Mouse (Mus musculus) midbrain, embryonic 16.5 days (tissue): ENCODE data around the gene Sema6d. TPM values are rescaled to one million over a fixed set of nuclear protein-coding genes. Genes with fewer than 3 reads are reported as not detected.
A peak's percentile ranks its signal among the peaks of the same experiment; 100 is the strongest.

Experiments
- ATAC-seq: fragments of 200-750 bp; cut with Nextera tagmentation; 2 replicates; pipeline ENCODE4 v1.8.0; 2017; ENCODE audit warnings: moderate TSS enrichment
- H3K27ac ChIP-seq: fragments of 300-500 bp; sonication (generic); 2 replicates; pipeline ENCODE4 v1.5.1; 2014; ENCODE audit warnings: mild to moderate bottlenecking, low read length, mixed read lengths
- H3K27me3 ChIP-seq: fragments of 300-500 bp; sonication (generic); 2 replicates; pipeline ENCODE4 v1.6.1; 2014; ENCODE audit warnings: low read depth, low read length, mixed read lengths; ENCODE audit not compliant: control insufficient read depth, insufficient read depth
- H3K36me3 ChIP-seq: fragments of 300-500 bp; sonication (generic); 2 replicates; pipeline ENCODE4 v1.6.1; 2014; ENCODE audit warnings: mild to moderate bottlenecking, low read length, moderate library complexity, mixed read lengths; ENCODE audit not compliant: control insufficient read depth, insufficient read depth
- H3K4me1 ChIP-seq: fragments of 300-500 bp; sonication (generic); 2 replicates; pipeline ENCODE4 v1.6.1; 2014; ENCODE audit warnings: mild to moderate bottlenecking, low read length, mixed read lengths; ENCODE audit not compliant: control insufficient read depth, insufficient read depth
- H3K4me2 ChIP-seq: fragments of 300-500 bp; sonication (generic); 2 replicates; pipeline ENCODE4 v1.6.1; 2014; ENCODE audit warnings: mild to moderate bottlenecking, low read length, mixed read lengths
- H3K4me3 ChIP-seq: fragments of 300-500 bp; sonication (generic); 2 replicates; pipeline ENCODE4 v1.5.1; 2014; ENCODE audit warnings: low read depth, mild to moderate bottlenecking, low read length, moderate library complexity, mixed read lengths
- H3K9ac ChIP-seq: fragments of 300-500 bp; sonication (generic); 2 replicates; pipeline ENCODE4 v1.6.1; 2014; ENCODE audit warnings: low read depth, low read length, mixed read lengths
- H3K9me3 ChIP-seq: fragments of 300-500 bp; sonication (generic); replicated peaks from 2 replicates; pipeline ENCODE4 v1.6.1; 2014; ENCODE audit warnings: mild to moderate bottlenecking, low read length, mixed read lengths; ENCODE audit not compliant: control insufficient read depth, poor library complexity, severe bottlenecking
- WGBS: fragments of 180-500 bp; shearing (Covaris S2); extraction: QIAGEN DNeasy Blood & Tissue Kit; methylation state at CpG from one replicate; pipeline ENCODE4 v1.1.7; 2014; 5-methylcytosine and 5-hydroxymethylcytosine counted together
- polyA plus RNA-seq: library from polyadenylated mRNA; unstranded; fragments of >200 nt; fragmentation: Nextera tagmentation; extraction: Ambion mirVana; gene quantifications from 2 replicates; pipeline ENCODE4 v1.2.1, GENCODE M21; 2015

Sema6d gene
- polyA plus RNA-seq, 1 experiment from 2014 or later, result 31.8 TPM

DNA sequence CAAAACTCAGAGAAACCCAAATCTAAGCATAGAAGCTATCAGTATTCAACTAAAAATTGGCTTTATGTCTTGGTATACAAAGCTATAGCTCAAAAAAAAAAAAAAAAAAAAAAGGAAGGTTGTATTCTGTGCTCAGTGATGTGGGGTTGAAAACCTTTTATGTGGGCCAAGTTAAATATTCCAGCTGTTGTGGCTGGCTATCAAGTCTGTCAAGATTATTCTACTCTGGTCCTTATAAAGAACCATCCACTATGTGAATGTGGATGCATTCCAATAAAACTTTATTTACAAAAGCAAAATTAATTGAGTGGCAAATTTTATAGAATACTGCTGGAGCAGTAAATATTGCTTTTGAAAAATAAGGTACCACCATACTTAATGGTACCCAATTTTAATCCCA is 388.1 kb downstream of the Sema6d start:
- no peaks in the 10 kb centered on the region for H3K9me3 ChIP-seq
- no peak overlapping the region for H3K4me3 ChIP-seq
- H3K9ac ChIP-seq, result no peak overlapping the region
- H3K4me1 ChIP-seq, result peaks cover 4% of the 10 kb centered on the region
- ATAC-seq, result no peak
- H3K36me3 ChIP-seq, result no peaks in the 10 kb centered on the region
- H3K27ac ChIP-seq, result no peak overlapping the region
- no peak overlapping the region for H3K4me2 ChIP-seq
- H3K27me3 ChIP-seq, result no peaks in the 10 kb centered on the region

DNA sequence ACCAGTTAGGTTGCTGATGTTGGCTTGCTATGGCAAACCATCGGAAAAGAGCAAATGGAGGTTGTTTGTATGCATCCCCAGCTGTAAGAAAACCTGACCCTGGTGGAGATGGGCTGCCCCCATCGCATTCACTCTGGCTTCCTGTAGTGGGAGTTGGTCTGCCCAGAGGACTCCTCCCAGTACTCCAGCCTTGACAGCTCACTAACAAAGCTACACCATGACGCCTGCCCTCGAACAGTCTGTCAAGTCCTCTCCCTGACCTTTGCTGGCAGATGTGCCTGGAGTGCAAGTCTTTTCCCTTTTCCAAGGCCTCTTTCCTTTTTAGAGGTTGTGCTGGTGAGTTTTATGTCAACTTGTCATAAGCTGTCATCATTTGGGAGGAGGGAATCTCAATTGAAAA is 388.8 kb downstream of the Sema6d start:
- H3K9ac ChIP-seq, result no peak overlapping the region
- H3K27ac ChIP-seq, result no peak overlapping the region
- H3K27me3 ChIP-seq, result no peaks in the 10 kb centered on the region
- no peaks in the 10 kb centered on the region for H3K9me3 ChIP-seq
- H3K4me1 ChIP-seq, result no peaks in the 10 kb centered on the region; the same call in 1 of the 2 replicates
- no peak overlapping the region for H3K4me2 ChIP-seq
- H3K4me3 ChIP-seq, result no peak overlapping the region
- 91% methylated on average over 4 of the region's 4 CpGs for WGBS
- ATAC-seq, result no peak
- no peaks in the 10 kb centered on the region for H3K36me3 ChIP-seq

DNA sequence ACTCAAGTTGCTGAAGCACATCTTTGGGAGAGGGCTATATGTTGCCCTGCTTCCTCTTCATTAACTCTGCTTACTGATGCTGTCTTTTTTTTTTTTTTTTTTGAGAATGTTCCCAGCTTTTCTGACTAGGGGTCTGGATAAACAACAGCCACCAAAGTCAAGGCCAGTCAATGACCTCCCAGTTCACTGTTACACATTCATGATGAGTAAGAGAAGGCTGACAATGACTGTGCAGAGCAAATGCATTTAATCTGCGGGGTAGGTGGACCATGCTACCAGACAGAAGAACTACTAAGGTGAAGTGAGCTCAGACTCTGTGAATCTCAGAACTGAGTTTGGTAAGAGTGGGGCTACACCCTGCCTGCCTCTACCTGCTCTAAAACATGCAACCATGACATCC is 396.0 kb downstream of the Sema6d start:
- Histone ChIP-seq H3K4me1 (0 out of 2 replicates have a peak, but pooled peaks cover 3% of the 10 kb centered on the region), H3K4me3 (no peak overlapping the region), H3K4me2 (no peak overlapping the region), H3K9ac (no peak overlapping the region), H3K9me3 (no peaks in the 10 kb centered on the region), H3K36me3 (no peaks in the 10 kb centered on the region), H3K27ac (no peak overlapping the region), H3K27me3 (0 out of 2 replicates have a peak, but pooled peaks cover 3% of the 10 kb centered on the region)
- no peak for ATAC-seq
- 93% methylated on average over 1 of the region's 1 CpGs for WGBS

DNA sequence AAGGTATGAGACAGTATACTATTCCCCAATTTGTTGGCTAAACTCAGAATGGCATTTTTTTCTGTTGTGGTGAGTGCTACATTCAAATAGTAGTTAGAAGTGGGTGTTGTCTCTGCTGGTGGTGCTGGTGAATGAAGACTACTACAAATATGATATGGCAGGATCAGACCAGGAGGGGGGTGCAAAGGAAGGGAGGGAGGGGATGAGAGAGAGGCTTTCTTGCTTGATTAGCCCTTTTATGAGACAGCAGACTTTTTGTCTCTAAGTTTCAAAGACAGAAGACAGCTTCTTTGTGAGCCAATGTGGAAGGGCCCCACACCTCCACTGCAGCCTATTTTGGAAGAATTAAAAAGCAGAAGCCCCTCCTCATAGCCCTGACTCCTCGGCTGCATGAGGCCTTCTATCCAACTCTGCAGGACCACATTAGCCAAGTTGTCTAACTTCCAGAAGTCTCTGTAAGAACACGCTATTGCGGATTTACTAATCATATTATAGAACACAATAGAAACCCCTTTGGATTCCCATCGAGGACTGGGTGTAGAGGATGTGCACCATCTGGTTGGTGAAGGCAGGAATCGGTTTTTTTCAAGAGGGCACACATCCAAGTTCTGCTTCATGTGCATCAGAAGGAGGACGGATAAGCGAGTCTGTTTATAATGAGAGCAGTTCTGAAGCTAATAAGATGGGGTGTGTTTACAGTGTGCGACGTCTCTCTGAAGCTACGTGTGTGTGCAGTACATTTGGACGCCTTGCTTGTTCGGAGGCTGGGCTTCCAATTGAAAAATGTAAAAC is 400.4 kb downstream of the Sema6d start:
- Histone ChIP-seq H3K36me3 (no peaks in the 10 kb centered on the region), H3K4me3 (no peak overlapping the region), H3K9ac (no peak overlapping the region), H3K27ac (no peak overlapping the region), H3K4me1 (0 out of 2 replicates have a peak, but pooled peaks cover 3% of the 10 kb centered on the region), H3K4me2 (no peak overlapping the region), H3K27me3 (0 out of 2 replicates have a peak, but pooled peaks cover 3% of the 10 kb centered on the region), H3K9me3 (no peaks in the 10 kb centered on the region)
- ATAC-seq, result peak; percentile 58
- 32% methylated on average over 12 of the region's 12 CpGs for WGBS

DNA sequence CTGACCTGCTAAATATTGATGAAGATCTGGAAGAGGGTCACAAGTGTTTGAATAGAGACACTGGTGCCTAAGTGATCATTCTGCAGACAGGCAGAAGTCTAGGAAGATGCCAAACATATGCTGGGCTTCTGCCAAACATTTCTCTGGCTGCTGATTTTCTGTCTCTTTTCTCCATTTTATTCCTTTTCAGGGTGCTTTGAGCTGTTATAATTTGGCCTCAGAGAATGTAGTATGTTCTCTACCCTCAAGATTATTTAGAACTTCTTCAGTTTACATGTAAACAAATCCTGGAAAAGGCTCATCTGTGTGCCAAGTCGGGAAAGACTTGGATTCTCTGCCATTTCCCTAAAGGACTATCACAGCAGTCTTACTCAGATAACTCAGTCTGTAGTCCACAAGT is 406.0 kb downstream of the Sema6d start:
- Histone ChIP-seq H3K9me3 (no peaks in the 10 kb centered on the region), H3K36me3 (no peaks in the 10 kb centered on the region), H3K9ac (no peak overlapping the region), H3K4me1 (no peaks in the 10 kb centered on the region), H3K4me2 (no peak overlapping the region), H3K4me3 (no peak overlapping the region), H3K27ac (no peak overlapping the region), H3K27me3 (no peaks in the 10 kb centered on the region; the same call in 1 of the 2 replicates)
- 74% methylated on average over 1 of the region's 1 CpGs for WGBS
- no peak for ATAC-seq

DNA sequence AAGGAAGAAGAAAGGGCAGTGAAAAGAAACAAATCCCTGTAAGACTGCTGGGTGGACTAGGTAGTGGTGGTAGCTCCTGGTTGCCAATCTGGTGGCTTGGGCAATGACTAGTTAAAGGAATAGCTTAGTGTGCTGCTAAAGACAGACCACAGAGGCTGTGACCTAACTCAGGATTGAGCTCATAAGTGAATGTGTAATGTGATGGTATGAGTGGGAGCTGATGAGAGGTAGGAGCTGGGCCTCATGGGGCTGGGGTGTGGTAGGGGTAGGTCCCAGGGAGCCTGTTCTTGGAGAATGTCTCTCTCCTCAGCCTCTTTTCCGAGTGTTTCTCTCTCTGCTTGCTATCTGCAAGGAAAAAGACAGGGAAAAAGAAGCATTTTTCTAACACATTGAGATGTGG is 409.9 kb downstream of the Sema6d start:
- Histone ChIP-seq H3K9ac (no peak overlapping the region), H3K4me3 (no peak overlapping the region), H3K9me3 (no peaks in the 10 kb centered on the region), H3K4me1 (no peaks in the 10 kb centered on the region), H3K27ac (no peak overlapping the region), H3K4me2 (no peak overlapping the region), H3K36me3 (no peaks in the 10 kb centered on the region), H3K27me3 (no peaks in the 10 kb centered on the region; the same call in 1 of the 2 replicates)
- WGBS, result 64% methylated on average over 1 of the region's 1 CpGs
- no peak for ATAC-seq

DNA sequence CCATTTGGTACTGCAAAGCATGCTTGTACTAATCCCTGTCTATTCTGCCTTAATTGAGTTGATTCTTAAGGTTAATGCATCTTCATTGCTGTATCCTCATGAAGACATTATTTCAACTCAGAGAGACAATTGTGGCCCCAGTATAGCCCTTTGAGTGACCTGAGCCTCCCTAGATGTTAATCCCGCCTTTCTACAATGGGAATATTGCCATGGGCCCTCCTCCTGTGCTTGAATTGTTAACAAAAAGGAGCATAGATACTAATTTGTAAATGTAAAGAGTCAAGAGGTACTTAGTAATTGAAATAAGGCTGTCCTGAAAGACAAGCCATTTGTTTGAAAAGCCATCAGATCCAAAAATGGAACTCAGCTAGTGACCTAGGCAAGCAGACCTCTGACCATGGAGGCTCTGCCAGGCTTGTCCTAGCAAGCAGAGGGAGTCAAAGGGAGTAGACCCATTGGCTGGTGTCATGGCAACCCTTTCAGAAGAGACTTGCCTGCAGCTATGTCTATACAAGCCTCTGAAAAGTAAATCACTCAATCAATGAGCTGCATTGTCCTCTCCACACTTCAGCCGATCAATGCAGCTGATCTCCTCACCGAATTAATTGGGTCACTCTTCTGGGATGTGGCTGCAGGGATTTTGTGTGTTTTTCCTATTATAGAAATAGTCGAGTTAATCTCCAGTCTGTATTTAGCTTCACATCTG is 416.2 kb downstream of the Sema6d start:
- H3K27me3 ChIP-seq, result 0 out of 2 replicates have a peak, but pooled peaks cover 3% of the 10 kb centered on the region
- 6% methylated on average over 4 of the region's 4 CpGs for WGBS
- H3K27ac ChIP-seq, result no peak overlapping the region
- no peak overlapping the region for H3K4me3 ChIP-seq
- H3K4me2 ChIP-seq, result no peak overlapping the region
- peaks cover 11% of the 10 kb centered on the region for H3K4me1 ChIP-seq
- peak; percentile 64; the same call in 1 of the 2 replicates for ATAC-seq
- no peaks in the 10 kb centered on the region for H3K36me3 ChIP-seq
- no peak overlapping the region for H3K9ac ChIP-seq
- H3K9me3 ChIP-seq, result no peaks in the 10 kb centered on the region

DNA sequence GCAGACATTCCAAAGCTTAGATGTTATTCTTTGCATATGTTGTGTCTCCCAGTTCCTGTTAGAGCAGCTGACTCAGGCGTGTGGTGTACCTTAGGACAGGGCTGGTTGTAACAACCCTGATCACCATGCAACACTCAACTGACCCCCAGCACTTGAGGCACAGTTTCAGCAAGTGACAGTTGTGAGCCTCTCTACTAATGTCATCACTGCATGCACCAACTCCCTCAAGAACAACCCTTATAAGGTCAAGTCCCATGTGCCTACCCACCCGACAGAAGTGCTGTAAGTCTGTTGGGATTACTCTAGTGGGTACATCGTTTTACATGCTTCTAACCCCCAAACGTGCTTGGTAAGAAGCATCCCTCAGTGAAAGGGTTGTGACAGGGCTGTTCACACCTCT is 418.0 kb downstream of the Sema6d start:
- H3K4me3 ChIP-seq, result no peak overlapping the region
- H3K27ac ChIP-seq, result no peak overlapping the region
- no peaks in the 10 kb centered on the region for H3K36me3 ChIP-seq
- H3K4me2 ChIP-seq, result no peak overlapping the region
- H3K27me3 ChIP-seq, result 0 out of 2 replicates have a peak, but pooled peaks cover 3% of the 10 kb centered on the region
- 86% methylated on average over 4 of the region's 4 CpGs for WGBS
- H3K4me1 ChIP-seq, result peaks cover 11% of the 10 kb centered on the region
- no peak for ATAC-seq
- no peak overlapping the region for H3K9ac ChIP-seq
- H3K9me3 ChIP-seq, result no peaks in the 10 kb centered on the region

DNA sequence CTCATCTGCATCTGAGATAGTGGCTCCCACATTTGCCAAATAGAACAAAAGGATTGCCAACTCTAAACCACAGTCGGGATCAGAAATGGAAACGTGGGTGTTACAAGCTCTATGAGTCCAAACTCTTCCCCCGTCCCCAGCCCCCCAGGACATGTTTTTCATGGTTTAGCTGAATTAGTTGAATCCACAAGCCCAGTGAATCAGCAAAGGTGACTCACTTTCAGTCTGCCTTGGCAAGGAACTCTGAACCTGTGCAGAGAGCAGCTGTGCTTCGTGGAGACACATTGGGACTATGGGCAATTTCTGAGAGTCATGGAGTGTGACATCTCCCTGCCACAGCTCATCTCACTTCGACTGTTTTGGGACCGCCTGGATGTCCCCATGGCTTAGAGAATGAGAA is 419.7 kb downstream of the Sema6d start:
- Histone ChIP-seq H3K4me2 (no peak overlapping the region), H3K9me3 (no peaks in the 10 kb centered on the region), H3K27me3 (0 out of 2 replicates have a peak, but pooled peaks cover 3% of the 10 kb centered on the region), H3K4me3 (no peak overlapping the region), H3K36me3 (no peaks in the 10 kb centered on the region), H3K9ac (no peak overlapping the region), H3K27ac (no peak overlapping the region), H3K4me1 (peaks cover 11% of the 10 kb centered on the region)
- WGBS, result 90% methylated on average over 6 of the region's 6 CpGs
- ATAC-seq, result no peak
